Mouse (Mus musculus) stomach, postnatal 0 days (tissue): ENCODE results near the gene Ptprn2.

ENCODE experiments used
- CTCF ChIP-seq: IDR thresholded peaks from 2 replicates; pipeline ENCODE4 v1.5.1; 2016; ENCODE audit warnings: antibody characterized with exemption, low read depth, mild to moderate bottlenecking, moderate library complexity
- EP300 ChIP-seq: optimal IDR thresholded peaks from 2 replicates; pipeline ENCODE3; 2016; ENCODE audit warnings: antibody characterized with exemption

DNA sequence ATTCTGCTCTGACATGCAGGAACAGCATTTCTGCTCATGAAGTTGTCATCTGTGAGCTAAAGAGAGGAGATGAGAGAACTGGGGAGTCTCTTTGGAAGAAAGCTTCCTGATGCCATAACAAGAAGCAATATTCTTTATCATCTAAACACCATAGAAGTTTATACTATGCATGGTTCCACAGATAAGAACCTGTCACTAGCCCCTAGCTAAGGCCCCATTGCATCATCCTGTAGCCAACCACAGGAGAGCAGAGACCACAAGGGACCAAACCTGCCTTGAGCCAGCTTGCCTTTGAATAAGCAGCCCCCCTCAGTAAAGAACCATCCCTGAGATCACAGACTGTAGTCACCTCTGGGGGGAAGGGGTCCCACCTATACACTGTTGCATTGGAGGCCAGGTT is 612.8 kb downstream of the Ptprn2 start:
- TF ChIP-seq CTCF, result no peak
- no peak for TF ChIP-seq EP300
